Mouse (Mus musculus) urinary bladder, postnatal 25 days (tissue): Measurements from ENCODE around the gene Rpl23a.
A peak's percentile ranks its signal among the peaks of the same experiment; 100 is the strongest.
"Not testable (repeated sequence)": the region's sequence is repeated elsewhere in the genome, so short reads cannot be mapped to it uniquely, and the experiment has no call there.

Experiments
- DNase-seq: peaks from one replicate; pipeline ENCODE4 v3.0.0; 2022; ENCODE audit warnings: low spot score

The Rpl23a gene

GRCm38 (mm10) chr11:78184702-78185101 lies 1.3 kb upstream of the Rpl23a start:
- DNase-seq = not testable (repeated sequence)

- DNase-seq = no peak
Observed at GRCm38 (mm10) chr11:78183884-78184514, 615 bp upstream of the Rpl23a start.

- no peak for DNase-seq
Observed at GRCm38 (mm10) chr11:78182450-78182849, 934 bp downstream of the Rpl23a start.

GRCm38 (mm10) chr11:78181830-78182357 lies 1.5 kb downstream of the Rpl23a start:
- no peak for DNase-seq

GRCm38 (mm10) chr11:78180081-78180761 lies 3.2 kb downstream of the Rpl23a start:
- no peak for DNase-seq

GRCm38 (mm10) chr11:78179438-78179999 lies 3.9 kb downstream of the Rpl23a start:
- DNase-seq = no peak

GRCm38 (mm10) chr11:78178859-78179437 lies 4.4 kb downstream of the Rpl23a start:
- peak; percentile 47 for DNase-seq

- DNase-seq = peak; percentile 87
Observed at GRCm38 (mm10) chr11:78177903-78178858, 5.2 kb downstream of the Rpl23a start.

GRCm38 (mm10) chr11:78177437-78177836 lies 5.9 kb downstream of the Rpl23a start:
- DNase-seq = no peak

- no peak for DNase-seq
Observed at GRCm38 (mm10) chr11:78176905-78177331, 6.5 kb downstream of the Rpl23a start.

- DNase-seq = peak; percentile 90
Observed at GRCm38 (mm10) chr11:78176402-78176862, 7.0 kb downstream of the Rpl23a start, which contains the start of the genes Nek8 and Tlcd1. Nek8 (minus strand) TSS chr11:78176675. Tlcd1 (plus strand) TSS chr11:78176711.

GRCm38 (mm10) chr11:78175771-78176401 lies 7.5 kb downstream of the Rpl23a start:
- no peak for DNase-seq

- DNase-seq = no peak
Observed at GRCm38 (mm10) chr11:78174506-78174905, 8.9 kb downstream of the Rpl23a start.

- no peak for DNase-seq
Observed at GRCm38 (mm10) chr11:78172748-78173383, 10.5 kb downstream of the Rpl23a start.

GRCm38 (mm10) chr11:78172034-78172747 lies 11.2 kb downstream of the Rpl23a start:
- no peak for DNase-seq

GRCm38 (mm10) chr11:78171328-78171727 lies 12.1 kb downstream of the Rpl23a start:
- DNase-seq = no peak

GRCm38 (mm10) chr11:78170306-78170705 lies 13.1 kb downstream of the Rpl23a start:
- DNase-seq = no peak

- DNase-seq = no peak
Observed at GRCm38 (mm10) chr11:78168541-78169468, 14.6 kb downstream of the Rpl23a start.
